Mouse (Mus musculus) MEL (cell line): ENCODE data around the gene Slc39a7. TPM values are rescaled to one million over a fixed set of nuclear protein-coding genes. Genes with fewer than 3 reads are reported as not detected.

Source experiments
- DNase-seq: peaks from one replicate; pipeline ENCODE4 v3.0.0; 2011; ENCODE audit warnings: low read depth, low spot score
- H3K27ac ChIP-seq: 2 replicates; pipeline ENCODE4 v1.5.1; 2012; ENCODE audit warnings: low read depth, mild to moderate bottlenecking, control low read depth, low read length, moderate library complexity; ENCODE audit not compliant: control insufficient read depth
- H3K27me3 ChIP-seq, 2 experiments: fragments of 150-350 bp in 1 of 2; sonication (generic) in 1 of 2; 2 replicates each; pipeline ENCODE4 v1.6.1; 2012; ENCODE audit warnings: low read length in 2 of 2, mild to moderate bottlenecking in 2 of 2, improper control_type of control experiment in 1 of 2, moderate library complexity in 1 of 2; ENCODE audit not compliant: insufficient read depth in 2 of 2, control insufficient read depth in 1 of 2
- H3K36me3 ChIP-seq, 2 experiments: 2 replicates each; pipeline ENCODE4 v1.6.1; 2012 to 2014; ENCODE audit warnings: low read length in 2 of 2, improper control_type of control experiment in 1 of 2, inconsistent platforms in 1 of 2, mild to moderate bottlenecking in 1 of 2; ENCODE audit not compliant: insufficient read depth in 2 of 2, control insufficient read depth in 1 of 2
- H3K4me1 ChIP-seq, 2 experiments: fragments of 150-350 bp in 1 of 2; sonication (generic) in 1 of 2; 2 replicates each; pipeline ENCODE4 v1.6.1; 2012; ENCODE audit warnings: low read length in 2 of 2, improper control_type of control experiment in 1 of 2, mild to moderate bottlenecking in 1 of 2; ENCODE audit not compliant: insufficient read depth in 2 of 2, control insufficient read depth in 1 of 2
- H3K4me3 ChIP-seq, 2 experiments: fragments of 150-350 bp in 1 of 2; sonication (generic) in 1 of 2; 2 replicates each; pipeline ENCODE4 v1.5.1; 2012; ENCODE audit warnings: low read depth in 2 of 2, low read length in 2 of 2, mild to moderate bottlenecking in 2 of 2, moderate library complexity in 2 of 2, control low read depth in 1 of 2, improper control_type of control experiment in 1 of 2; ENCODE audit not compliant: control insufficient read depth in 1 of 2, insufficient read depth in 1 of 2
- H3K79me2 ChIP-seq: 2 replicates; pipeline ENCODE4 v1.6.1; 2012; ENCODE audit warnings: mild to moderate bottlenecking, low read length, moderate library complexity; ENCODE audit not compliant: control insufficient read depth, poor library complexity, insufficient read depth
- H3K9ac ChIP-seq: 2 replicates; pipeline ENCODE4 v1.6.1; 2012; ENCODE audit warnings: low read depth, mild to moderate bottlenecking, control low read depth, low read length, moderate library complexity; ENCODE audit not compliant: control insufficient read depth, poor library complexity, severe bottlenecking
- H3K9me3 ChIP-seq: fragments of 150-350 bp; sonication (generic); replicated peaks from 2 replicates; pipeline ENCODE4 v1.6.1; 2012; ENCODE audit warnings: mild to moderate bottlenecking, low read length, improper control_type of control experiment, moderate library complexity; ENCODE audit not compliant: insufficient read depth
- BHLHE40 ChIP-seq: IDR thresholded peaks from 2 replicates; pipeline ENCODE4 v1.6.1; 2012; ENCODE audit warnings: low read depth, mild to moderate bottlenecking, inconsistent platforms, low read length, improper control_type of control experiment, borderline replicate concordance
- CHD1 ChIP-seq: IDR thresholded peaks from 2 replicates; pipeline ENCODE4 v1.6.1; 2012; ENCODE audit warnings: low read depth, mild to moderate bottlenecking, inconsistent platforms, low read length, improper control_type of control experiment
- CTCF ChIP-seq, 3 experiments: IDR thresholded peaks in 2 of 3; conservative IDR thresholded peaks in 1 of 3; 2 replicates each; pipeline ENCODE4 v1.5.1; 2011 to 2012; ENCODE audit warnings: low read length in 3 of 3, low read depth in 2 of 3, mild to moderate bottlenecking in 2 of 3, improper control_type of control experiment in 1 of 3, inconsistent platforms in 1 of 3, mixed read lengths in 1 of 3, moderate library complexity in 1 of 3; ENCODE audit not compliant: control insufficient read depth in 1 of 3, insufficient read depth in 1 of 3, poor library complexity in 1 of 3, severe bottlenecking in 1 of 3
- E2F4 ChIP-seq: IDR thresholded peaks from 2 replicates; pipeline ENCODE4 v1.6.1; 2011; ENCODE audit warnings: low read depth, low read length, improper control_type of control experiment, borderline replicate concordance
- ETS1 ChIP-seq: IDR thresholded peaks from 2 replicates; pipeline ENCODE4 v1.6.1; 2012; ENCODE audit warnings: low read depth, mild to moderate bottlenecking, inconsistent platforms, low read length, improper control_type of control experiment, moderate library complexity
- GABPA ChIP-seq: IDR thresholded peaks from 2 replicates; pipeline ENCODE4 v1.6.1; 2012; ENCODE audit warnings: low read depth, mild to moderate bottlenecking, inconsistent platforms, low read length, improper control_type of control experiment, moderate library complexity
- GATA1 ChIP-seq: IDR thresholded peaks from 2 replicates; pipeline ENCODE4 v1.6.1; 2011; ENCODE audit warnings: low read depth, low read length, improper control_type of control experiment
- HCFC1 ChIP-seq: IDR thresholded peaks from 2 replicates; pipeline ENCODE4 v1.6.1; 2012; ENCODE audit warnings: low read depth, mild to moderate bottlenecking, inconsistent platforms, low read length, improper control_type of control experiment, moderate library complexity
- JUND ChIP-seq: IDR thresholded peaks from 2 replicates; pipeline ENCODE4 v1.6.1; 2011; ENCODE audit warnings: low read depth, mild to moderate bottlenecking, improper control_type of control experiment, low read length
- KAT2A ChIP-seq: conservative IDR thresholded peaks from 2 replicates; pipeline ENCODE4 v1.6.1; 2012; ENCODE audit warnings: low read depth, low read length, improper control_type of control experiment, inconsistent platforms
- MAFK ChIP-seq: IDR thresholded peaks from 2 replicates; pipeline ENCODE4 v1.6.1; 2011; ENCODE audit warnings: low read depth, mild to moderate bottlenecking, low read length, improper control_type of control experiment, borderline replicate concordance
- MAX ChIP-seq: IDR thresholded peaks from 2 replicates; pipeline ENCODE4 v1.6.1; 2011; ENCODE audit warnings: low read length, improper control_type of control experiment
- MAZ ChIP-seq: IDR thresholded peaks from 2 replicates; pipeline ENCODE4 v1.6.1; 2012; ENCODE audit warnings: low read depth, mild to moderate bottlenecking, inconsistent platforms, low read length, improper control_type of control experiment
- MEF2A ChIP-seq: IDR thresholded peaks from 2 replicates; pipeline ENCODE4 v1.6.1; 2014; ENCODE audit warnings: low read depth, mild to moderate bottlenecking, inconsistent platforms, low read length, improper control_type of control experiment; ENCODE audit not compliant: poor library complexity, insufficient replicate concordance, severe bottlenecking; ENCODE audit errors: extremely low read depth
- MYB ChIP-seq: IDR thresholded peaks from 2 replicates; pipeline ENCODE4 v1.6.1; 2011; ENCODE audit warnings: mild to moderate bottlenecking, low read depth, low read length, improper control_type of control experiment
- NELFE ChIP-seq: IDR thresholded peaks from 2 replicates; pipeline ENCODE4 v1.6.1; 2011; ENCODE audit warnings: low read depth, low read length, improper control_type of control experiment
- NRF1 ChIP-seq: IDR thresholded peaks from 2 replicates; pipeline ENCODE4 v1.6.1; 2014; ENCODE audit warnings: low read depth, mild to moderate bottlenecking, inconsistent platforms, low read length, improper control_type of control experiment, moderate library complexity; ENCODE audit not compliant: poor library complexity, insufficient read depth, severe bottlenecking
- POLR2A ChIP-seq, 2 experiments: IDR thresholded peaks; 2 replicates each; pipeline ENCODE4 v1.6.1; 2011 to 2012; ENCODE audit warnings: low read length in 2 of 2, mild to moderate bottlenecking in 2 of 2, control low read depth in 1 of 2, improper control_type of control experiment in 1 of 2, low read depth in 1 of 2, moderate library complexity in 1 of 2; ENCODE audit not compliant: control insufficient read depth in 1 of 2, insufficient read depth in 1 of 2, poor library complexity in 1 of 2
- POLR2AphosphoS2 ChIP-seq: IDR thresholded peaks from 2 replicates; pipeline ENCODE4 v1.6.1; 2011; ENCODE audit warnings: low read length, improper control_type of control experiment
- RCOR1 ChIP-seq: IDR thresholded peaks from 2 replicates; pipeline ENCODE4 v1.6.1; 2012; ENCODE audit warnings: low read depth, mild to moderate bottlenecking, inconsistent platforms, low read length, improper control_type of control experiment
- SIN3A ChIP-seq: IDR thresholded peaks from 2 replicates; pipeline ENCODE4 v1.6.1; 2012; ENCODE audit warnings: low read length, improper control_type of control experiment, inconsistent platforms
- SMC3 ChIP-seq: IDR thresholded peaks from 2 replicates; pipeline ENCODE4 v1.6.1; 2011; ENCODE audit warnings: low read depth, low read length, improper control_type of control experiment
- TAL1 ChIP-seq: IDR thresholded peaks from 2 replicates; pipeline ENCODE4 v1.6.1; 2012; ENCODE audit warnings: mild to moderate bottlenecking, inconsistent platforms, low read length, moderate library complexity, mixed read lengths
- TBP ChIP-seq: IDR thresholded peaks from 2 replicates; pipeline ENCODE4 v1.8.0; 2011; ENCODE audit warnings: low read depth, low read length, improper control_type of control experiment
- TCF12 ChIP-seq: IDR thresholded peaks from 2 replicates; pipeline ENCODE4 v1.6.1; 2014; ENCODE audit warnings: low read depth, mild to moderate bottlenecking, inconsistent platforms, low read length, improper control_type of control experiment, moderate library complexity
- UBTF ChIP-seq: IDR thresholded peaks from 2 replicates; pipeline ENCODE4 v1.6.1; 2012; ENCODE audit warnings: low read depth, mild to moderate bottlenecking, inconsistent platforms, low read length, improper control_type of control experiment, moderate library complexity, borderline replicate concordance; ENCODE audit not compliant: insufficient read depth
- USF1 ChIP-seq: IDR thresholded peaks from 2 replicates; pipeline ENCODE4 v1.6.1; 2014; ENCODE audit warnings: low read depth, mild to moderate bottlenecking, inconsistent platforms, low read length, improper control_type of control experiment, moderate library complexity
- USF2 ChIP-seq, 2 experiments: IDR thresholded peaks; 2 replicates each; pipeline ENCODE4 v1.6.1; 2011 to 2012; ENCODE audit warnings: improper control_type of control experiment in 2 of 2, low read length in 2 of 2, borderline replicate concordance in 1 of 2, inconsistent platforms in 1 of 2, low read depth in 1 of 2, mild to moderate bottlenecking in 1 of 2; ENCODE audit not compliant: insufficient read depth in 1 of 2
- ZC3H11A ChIP-seq: IDR thresholded peaks from 2 replicates; pipeline ENCODE4 v1.6.1; 2012; ENCODE audit warnings: low read depth, mild to moderate bottlenecking, inconsistent platforms, low read length, improper control_type of control experiment
- ZMIZ1 ChIP-seq: IDR thresholded peaks from 2 replicates; pipeline ENCODE4 v1.6.1; 2012; ENCODE audit warnings: low read depth, mild to moderate bottlenecking, inconsistent platforms, low read length, improper control_type of control experiment, moderate library complexity
- ZNF384 ChIP-seq: IDR thresholded peaks from 2 replicates; pipeline ENCODE4 v1.6.1; 2012; ENCODE audit warnings: low read depth, mild to moderate bottlenecking, inconsistent platforms, low read length, improper control_type of control experiment
- polyA plus RNA-seq, 2 experiments: library from polyadenylated mRNA; stranded (reverse) in 1 of 2; unstranded in 1 of 2; fragments of >175 nt in 1 of 2; fragments of >200 nt in 1 of 2; gene quantifications; 2 replicates each; pipeline versions ENCODE4 v1.2.1 to v1.2.4; 2012; ENCODE audit warnings: low replicate concordance in 2 of 2, low read depth in 1 of 2; ENCODE audit not compliant: insufficient read length in 2 of 2, insufficient read depth in 1 of 2, missing spikeins in 1 of 2
- total RNA-seq: library from RNA; depleted of rRNA; stranded (reverse); fragments of 300-350 nt; gene quantifications from 2 replicates; pipeline ENCODE4 v1.2.3, GENCODE M21; 2012

The Slc39a7 gene
- total and polyA plus RNA-seq, 3 experiments, result 150 to 152 TPM; not detected in 1

DNA sequence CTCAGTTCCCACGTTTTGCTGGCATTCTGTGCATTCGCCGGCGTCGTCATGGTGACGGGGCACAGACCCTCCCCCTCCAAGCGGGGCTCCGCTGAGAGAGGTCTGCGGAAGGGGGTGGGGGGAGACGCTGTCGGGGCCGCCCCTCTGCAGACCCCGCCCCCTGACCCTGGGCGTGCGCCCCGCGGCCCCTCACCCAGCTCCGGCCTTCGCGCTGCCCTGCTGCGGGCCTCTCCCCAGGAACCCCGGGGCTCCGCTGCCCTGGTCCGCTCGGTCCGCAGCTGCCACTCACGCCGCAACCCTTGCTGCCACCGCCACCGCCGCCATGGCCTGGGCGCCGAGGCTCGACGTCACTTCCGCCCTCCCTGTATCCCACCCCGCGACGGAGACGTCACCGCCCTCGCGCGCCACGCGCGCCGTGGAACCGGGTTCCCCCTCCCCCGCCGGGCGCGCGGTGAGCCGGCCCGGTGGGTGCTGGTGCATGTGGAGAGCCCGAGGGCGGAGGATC, 7.1 kb downstream of the Slc39a7 start, which contains the start of gene Ring1 (continued):
- TF ChIP-seq TCF12 (0 out of 2 replicates have a peak, but pooled peaks have one; percentile 38), TBP (0 out of 2 replicates have a peak, but pooled peaks have one; percentile 17), HCFC1 (peak; percentile 81), POLR2A (IDR thresholded peaks at IDR 0.05; ENCODE audit: control insufficient read depth in 1 of 2, insufficient read depth in 1 of 2, low read depth in 1 of 2, low read length in 2 of 2, poor library complexity in 1 of 2) (peak; percentile 89 to 90; a peak in 3 of 4 replicates), MAZ (peak; percentile 19), ZMIZ1 (peak; percentile 22; the same call in 1 of the 2 replicates), MYB (no peak), RCOR1 (no peak), CHD1 (no peak), USF2 (IDR thresholded peaks at IDR 0.05; ENCODE audit: borderline replicate concordance in 1 of 2, insufficient read depth in 1 of 2, low read depth in 1 of 2, low read length in 2 of 2) (no peak), ZC3H11A (no peak), MAX (peak; percentile 83), UBTF (no peak), POLR2AphosphoS2 (peak; percentile 88), NRF1 (no peak), BHLHE40 (no peak), ZNF384 (no peak), GABPA (no peak), SMC3 (no peak), KAT2A (no peak; the same call in 1 of the 2 replicates), MAFK (no peak), CTCF (IDR thresholded peaks at IDR 0.05 in 2 of 3, conservative IDR thresholded peaks at IDR 0.05 in 1 of 3; ENCODE audit: control insufficient read depth in 1 of 3, insufficient read depth in 1 of 3, low read depth in 2 of 3, low read length in 3 of 3, poor library complexity in 1 of 3, severe bottlenecking in 1 of 3) (no peak), GATA1 (no peak)

DNA sequence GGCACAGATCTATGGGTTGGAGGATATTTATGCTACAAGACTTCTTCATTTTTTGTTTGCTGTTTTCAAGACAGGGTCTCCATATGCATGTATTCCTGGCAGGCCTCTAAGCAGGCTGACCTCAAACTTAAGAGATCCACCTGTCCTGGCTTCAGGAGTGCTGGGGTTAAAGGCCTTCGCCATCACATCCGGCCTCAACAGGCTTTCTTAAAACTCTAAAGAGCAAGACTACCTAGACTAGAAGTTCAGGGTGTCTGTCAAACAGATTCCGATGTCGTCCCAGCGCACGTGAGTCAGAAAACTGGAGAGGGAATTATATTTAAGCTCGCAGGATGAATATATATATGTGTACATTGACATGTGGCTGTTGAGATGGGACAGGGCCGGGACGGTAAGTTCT, 7.8 kb downstream of the Slc39a7 start:
- H3K9me3 ChIP-seq, result no peaks in the 10 kb centered on the region
- H3K4me3 ChIP-seq, result peak overlapping the region; percentile 90 to 96
- peaks cover 3 to 7% of the 10 kb centered on the region in 2 experiments; a peak in 3 of 4 replicates for H3K36me3 ChIP-seq
- H3K9ac ChIP-seq, result peak overlapping the region; percentile 96
- H3K27ac ChIP-seq, result no peak overlapping the region
- TF ChIP-seq RCOR1 (no peak), MAZ (no peak), SIN3A (no peak), E2F4 (no peak), ETS1 (no peak), KAT2A (no peak), CTCF (IDR thresholded peaks at IDR 0.05 in 2 of 3, conservative IDR thresholded peaks at IDR 0.05 in 1 of 3; ENCODE audit: control insufficient read depth in 1 of 3, insufficient read depth in 1 of 3, low read depth in 2 of 3, low read length in 3 of 3, poor library complexity in 1 of 3, severe bottlenecking in 1 of 3) (no peak), NELFE (no peak), ZMIZ1 (no peak), MEF2A (no peak), GABPA (no peak), HCFC1 (no peak), CHD1 (no peak), JUND (no peak), SMC3 (no peak), NRF1 (no peak), POLR2A (IDR thresholded peaks at IDR 0.05; ENCODE audit: control insufficient read depth in 1 of 2, insufficient read depth in 1 of 2, low read depth in 1 of 2, low read length in 2 of 2, poor library complexity in 1 of 2) (no peak), UBTF (no peak), USF1 (no peak), TAL1 (no peak)
- H3K27me3 ChIP-seq, result no peaks in the 10 kb centered on the region
- peaks cover 16% of the 10 kb centered on the region for H3K79me2 ChIP-seq
- peaks cover 0 to 20% of the 10 kb centered on the region in 2 experiments; a peak in 2 of 4 replicates for H3K4me1 ChIP-seq
- no peak for DNase-seq
